Mouse (Mus musculus) brain, embryonic 18.5 days (tissue): ENCODE measurements around the gene Nr3c2.

ENCODE experiments used
- DNase-seq: peaks from one replicate; pipeline ENCODE4 v3.0.0-alpha.2; 2012; ENCODE audit warnings: low read depth, low spot score

Nr3c2 gene

DNA sequence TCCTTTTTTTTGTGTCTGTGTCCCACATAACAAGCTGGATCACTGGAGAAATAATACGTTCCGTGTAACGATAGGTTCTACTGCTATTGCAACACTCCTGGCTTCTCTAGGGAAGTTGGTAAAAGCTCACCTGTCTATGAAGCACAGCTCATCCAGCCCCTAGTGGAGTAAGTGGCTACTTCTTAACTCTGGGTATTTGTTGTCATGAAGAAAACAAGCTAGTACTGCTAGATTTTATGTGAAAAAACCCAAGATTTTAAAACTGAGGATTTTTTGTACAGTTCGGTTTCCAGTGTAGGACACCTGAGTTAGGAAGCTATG, 271.2 kb downstream of the Nr3c2 start:
- DNase-seq: no peak

DNA sequence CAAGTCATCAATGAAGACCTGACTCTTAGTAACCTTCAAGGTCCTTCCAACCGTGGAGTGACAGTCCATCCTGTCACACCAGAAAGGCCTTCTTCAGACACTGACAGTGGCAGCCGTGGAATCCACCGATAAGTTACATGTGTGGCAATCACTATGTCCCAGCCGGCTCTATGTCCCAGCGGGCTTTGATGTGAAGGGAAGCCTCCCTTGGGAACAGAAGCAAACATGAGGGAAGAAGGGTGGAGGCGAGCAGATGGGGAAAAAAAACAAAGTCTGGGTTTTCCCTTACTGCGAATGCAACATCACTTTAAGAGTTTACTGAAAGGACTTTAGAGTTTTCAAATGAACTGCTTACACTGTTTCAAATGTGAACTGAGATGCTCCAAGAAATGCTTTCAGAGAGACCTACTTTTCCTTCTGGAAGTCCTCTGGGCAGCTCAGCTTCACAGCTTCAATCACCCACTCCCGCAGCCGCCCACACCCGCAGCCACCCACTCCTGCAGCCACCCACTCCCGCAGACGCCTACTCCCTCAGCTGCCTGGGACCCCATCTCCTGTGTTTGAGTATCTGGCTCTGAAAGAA, 273.9 kb downstream of the Nr3c2 start:
- no peak for DNase-seq

DNA sequence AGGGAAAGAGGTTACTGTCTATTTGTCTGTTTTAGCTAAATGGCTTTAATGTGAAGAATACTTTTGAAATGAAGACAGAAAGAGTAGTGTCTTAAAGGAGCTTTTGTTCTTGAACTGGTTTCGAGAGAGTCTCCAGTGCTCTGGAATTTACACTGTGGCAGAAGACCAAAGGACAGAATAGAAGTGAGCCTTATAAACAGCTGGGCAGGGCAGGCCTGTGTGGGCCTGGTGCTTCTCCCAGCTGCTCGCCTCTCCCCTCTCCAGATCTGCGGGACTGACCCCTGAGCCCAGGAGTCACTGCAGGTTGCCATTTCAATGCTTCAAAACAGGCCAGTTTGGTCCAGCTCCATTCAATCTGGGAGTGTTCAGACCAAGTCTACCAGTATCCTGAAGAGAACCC, 274.5 kb downstream of the Nr3c2 start:
- no peak for DNase-seq

DNA sequence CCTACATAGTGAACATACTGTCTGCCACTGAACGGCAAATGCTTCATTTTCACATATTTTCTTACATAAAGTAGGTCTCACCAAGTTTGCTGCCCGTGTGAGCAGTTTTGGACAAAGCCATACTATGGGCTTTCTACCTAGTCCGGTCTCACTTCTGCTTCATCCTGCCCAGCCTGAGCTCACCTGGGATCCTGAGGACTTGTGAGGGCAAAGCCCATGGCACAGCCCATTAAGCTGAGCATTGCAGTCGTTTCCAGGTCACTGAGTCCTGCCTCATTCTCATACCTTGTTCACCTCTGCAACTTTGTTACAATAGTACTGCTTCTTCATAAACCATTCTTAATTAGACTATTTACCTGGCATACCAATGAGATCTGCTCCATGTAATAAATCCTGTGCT, 276.2 kb downstream of the Nr3c2 start:
- no peak for DNase-seq

DNA sequence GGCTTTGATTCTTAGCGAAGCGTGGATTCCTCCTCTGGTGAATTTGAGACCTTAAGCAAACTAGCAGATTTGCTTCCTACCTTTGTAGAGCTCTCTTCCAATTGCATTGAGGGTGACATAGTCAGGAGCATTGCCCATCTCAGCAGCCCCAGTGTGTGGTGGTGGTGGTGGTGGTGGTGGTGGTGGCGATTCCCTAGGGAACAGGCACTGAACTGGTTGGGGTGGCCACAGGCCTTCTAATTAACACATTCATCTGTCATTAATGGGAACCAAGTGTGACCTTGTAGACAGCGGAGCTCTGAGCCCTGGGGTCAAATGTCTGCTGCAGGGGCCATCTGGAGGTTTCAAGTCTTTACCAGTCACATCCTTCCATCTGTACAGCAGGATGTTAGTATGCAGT, 277.1 kb downstream of the Nr3c2 start:
- DNase-seq: no peak

DNA sequence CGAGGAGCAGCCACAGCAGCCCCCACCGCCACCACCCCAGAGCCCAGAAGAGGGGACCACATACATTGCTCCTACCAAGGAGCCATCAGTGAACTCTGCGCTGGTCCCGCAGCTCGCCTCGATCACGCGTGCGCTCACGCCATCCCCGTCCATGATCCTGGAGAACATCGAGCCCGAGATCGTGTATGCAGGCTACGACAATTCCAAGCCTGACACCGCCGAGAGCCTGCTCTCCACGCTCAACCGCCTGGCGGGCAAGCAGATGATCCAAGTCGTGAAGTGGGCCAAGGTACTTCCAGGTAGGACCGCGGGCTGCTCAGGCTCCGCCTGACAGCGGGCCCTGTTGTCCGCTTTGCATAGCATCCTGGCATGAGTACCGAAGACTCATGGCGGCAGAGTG, 286.6 kb downstream of the Nr3c2 start:
- DNase-seq: no peak

DNA sequence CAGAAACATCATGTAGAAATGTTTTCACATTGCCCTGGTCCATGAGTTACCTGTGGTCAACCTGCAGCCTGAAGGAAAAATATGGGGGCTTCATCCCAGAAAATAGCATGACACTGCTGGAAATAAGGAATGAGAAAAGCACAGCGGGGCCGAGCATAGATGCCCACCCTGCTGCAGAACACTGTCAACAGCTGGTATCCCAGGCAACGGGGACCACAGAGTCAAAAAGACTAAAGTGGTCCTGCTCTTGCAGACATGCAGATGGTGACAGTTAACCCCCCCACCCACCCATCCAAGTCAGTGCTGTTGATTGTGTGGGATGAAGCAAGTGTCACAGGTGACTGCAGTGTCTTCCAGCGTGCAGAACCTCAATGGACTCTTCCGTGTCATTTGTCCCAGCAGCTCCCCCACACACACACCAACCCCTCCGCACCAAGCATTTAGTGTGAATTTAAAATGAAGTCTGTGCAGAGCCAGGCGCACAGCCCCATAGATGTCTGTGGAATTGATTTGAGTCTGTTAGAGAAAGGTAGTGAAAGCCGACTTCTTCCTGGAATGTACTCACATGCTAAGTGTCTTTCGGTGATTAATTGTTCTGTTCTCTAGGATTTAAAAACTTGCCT, 287.8 kb downstream of the Nr3c2 start:
- no peak for DNase-seq

DNA sequence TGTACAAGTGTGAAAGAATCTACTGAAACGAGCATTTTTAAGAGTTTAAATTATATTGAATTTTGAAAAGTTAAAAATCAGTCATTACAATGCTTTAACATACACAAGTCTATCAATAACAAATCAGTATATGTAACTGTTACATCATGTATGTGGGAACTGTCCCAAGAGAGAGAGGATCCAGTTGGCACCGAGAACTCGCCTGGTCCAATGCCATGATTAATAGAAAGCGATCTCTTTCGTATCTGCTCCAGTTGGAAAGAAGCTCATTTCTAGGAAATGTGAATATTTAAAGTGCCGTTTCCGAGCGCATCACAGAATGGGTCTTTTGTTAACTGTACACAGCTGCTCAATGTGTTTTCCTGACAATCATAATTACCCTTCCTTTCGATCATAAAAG, 288.5 kb downstream of the Nr3c2 start:
- DNase-seq: no peak

DNA sequence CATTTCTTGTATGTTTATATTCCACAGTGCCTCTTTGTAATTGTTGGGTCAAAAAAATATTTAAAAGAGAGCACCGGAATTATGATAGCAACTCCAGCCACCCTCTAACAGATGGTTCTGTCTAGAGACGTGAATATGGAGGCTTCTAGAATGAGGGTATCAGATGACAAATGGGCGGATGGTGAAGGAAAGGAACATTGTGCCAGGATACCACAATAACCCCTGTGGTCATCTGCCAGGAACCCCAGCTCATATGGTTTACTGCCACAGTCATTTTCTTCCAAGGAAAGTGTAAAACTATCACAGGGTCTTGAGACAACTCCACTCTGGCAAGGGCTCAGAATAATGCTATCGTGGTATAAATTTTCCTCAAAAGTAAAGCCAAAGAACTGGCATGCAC, 289.1 kb downstream of the Nr3c2 start:
- no peak for DNase-seq

DNA sequence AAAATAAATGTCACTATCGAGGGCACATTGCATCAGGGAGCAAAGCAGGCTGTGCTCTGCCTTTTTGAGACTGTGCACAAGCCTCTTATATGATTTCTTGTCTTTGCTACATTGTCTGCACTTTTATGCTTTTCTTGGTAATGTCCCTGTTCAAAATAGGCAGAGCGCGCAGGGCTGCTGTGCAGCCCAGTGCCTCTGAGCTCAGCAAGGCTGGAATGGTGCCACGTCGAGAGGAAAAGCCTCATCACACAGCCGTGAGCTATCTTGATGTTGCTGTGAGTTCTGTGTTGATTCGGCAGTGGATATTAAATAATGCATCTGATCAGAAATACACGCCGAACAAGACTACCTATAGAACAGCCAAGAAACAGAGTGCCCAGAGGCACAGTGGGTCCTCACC, 290.1 kb downstream of the Nr3c2 start:
- no peak for DNase-seq

DNA sequence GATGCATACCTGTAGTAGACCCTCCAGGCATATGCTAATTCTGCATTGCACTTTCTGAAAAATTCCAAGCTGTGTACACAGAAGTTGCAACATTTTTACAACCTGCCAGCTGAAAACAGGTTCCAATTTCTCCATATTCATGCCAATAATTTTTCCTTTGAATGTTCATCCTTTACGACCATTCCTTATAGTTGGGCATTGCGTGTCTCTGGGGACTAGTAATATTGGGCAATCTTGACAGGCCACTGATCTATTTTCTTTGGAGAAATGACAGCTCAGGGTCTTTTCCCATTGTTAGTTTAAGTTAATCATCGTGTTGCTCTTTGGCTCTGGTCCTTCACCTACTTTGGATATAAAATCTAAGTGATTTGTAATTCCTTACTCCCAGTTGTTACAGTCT, 291.2 kb downstream of the Nr3c2 start:
- DNase-seq: no peak

DNA sequence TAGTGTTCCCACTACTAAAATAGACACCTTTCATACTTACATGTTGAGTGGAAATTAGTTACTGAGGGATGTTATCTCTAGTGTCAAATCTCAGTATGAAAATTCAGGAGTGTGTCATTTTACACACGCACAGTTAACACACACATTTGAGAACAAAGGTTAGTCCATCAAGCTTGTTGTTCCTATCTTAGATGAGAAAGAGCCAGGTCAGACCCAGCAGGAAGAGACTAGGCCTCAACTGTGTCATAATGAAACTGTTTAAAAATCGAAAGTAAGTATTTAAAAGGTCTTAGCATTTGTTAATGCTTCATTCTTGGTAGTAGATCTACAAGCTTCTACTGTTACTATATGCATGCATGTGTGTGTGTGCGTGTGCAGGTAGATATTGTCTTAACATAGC, 310.1 kb downstream of the Nr3c2 start:
- no peak for DNase-seq

DNA sequence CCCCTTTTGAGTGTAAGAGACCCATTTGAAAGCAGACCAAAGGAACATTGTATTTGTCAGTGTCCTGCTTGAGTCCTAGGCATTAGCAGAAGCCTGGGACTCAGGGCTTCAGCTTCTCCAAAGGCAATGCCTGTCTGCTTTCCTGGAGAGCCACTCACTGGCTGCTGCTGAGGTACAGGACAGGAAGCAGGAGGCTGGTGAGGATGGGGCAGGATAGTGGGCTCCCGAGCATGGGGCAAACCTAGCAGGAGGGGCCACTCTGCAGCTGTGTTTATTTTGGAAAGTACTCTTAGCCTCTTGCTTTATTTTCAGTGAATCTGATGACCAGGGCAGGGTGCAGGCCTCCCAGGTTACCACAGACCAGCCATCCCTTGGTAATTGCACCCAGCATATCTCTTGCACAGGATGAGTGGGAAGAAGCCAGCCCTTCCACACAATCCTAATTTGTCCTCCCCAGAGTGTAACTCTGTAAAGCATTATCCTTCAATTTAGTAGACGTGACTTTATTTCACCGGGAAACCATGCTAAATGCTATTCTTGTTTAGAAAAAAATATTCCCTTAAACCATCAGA, 314.7 kb downstream of the Nr3c2 start:
- no peak for DNase-seq

DNA sequence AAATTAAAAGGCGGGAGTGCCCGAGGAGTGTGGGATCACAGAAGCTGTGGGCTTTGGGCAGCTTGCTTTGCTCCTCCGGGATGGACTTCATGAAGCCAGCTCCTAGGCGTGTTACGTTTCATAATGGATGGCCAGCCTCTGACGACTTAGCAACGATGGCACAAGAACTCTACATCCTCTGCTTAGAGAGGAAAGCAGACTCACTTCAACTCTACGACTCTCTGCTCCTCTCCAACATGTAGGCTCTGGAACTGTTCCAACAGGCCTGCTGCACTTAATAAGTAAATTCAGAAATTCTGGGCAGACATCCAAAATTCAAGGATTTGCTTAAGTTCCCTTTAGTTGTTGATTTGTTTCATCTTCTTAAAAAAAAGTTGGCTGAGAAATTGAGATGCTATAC, 315.4 kb downstream of the Nr3c2 start:
- peak; percentile 56 for DNase-seq

DNA sequence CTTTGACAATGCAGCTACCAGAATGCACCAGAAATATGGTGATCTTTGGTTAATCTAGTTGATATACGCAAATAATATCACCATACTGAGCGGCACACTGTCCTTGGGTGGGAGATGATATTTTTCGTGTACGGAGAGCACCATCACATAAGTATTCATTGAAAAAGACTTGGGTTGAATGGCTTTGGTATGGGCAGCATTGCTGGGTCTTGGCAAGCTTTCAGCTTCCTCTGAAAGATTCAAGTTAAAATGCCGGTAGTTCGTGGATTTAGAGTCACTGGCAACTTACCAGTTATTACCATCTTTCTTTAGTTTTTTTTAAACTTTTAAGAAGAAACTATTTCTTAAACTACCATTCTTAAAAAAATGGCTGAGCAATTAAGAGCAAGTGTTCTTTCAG, 315.9 kb downstream of the Nr3c2 start:
- DNase-seq: no peak

DNA sequence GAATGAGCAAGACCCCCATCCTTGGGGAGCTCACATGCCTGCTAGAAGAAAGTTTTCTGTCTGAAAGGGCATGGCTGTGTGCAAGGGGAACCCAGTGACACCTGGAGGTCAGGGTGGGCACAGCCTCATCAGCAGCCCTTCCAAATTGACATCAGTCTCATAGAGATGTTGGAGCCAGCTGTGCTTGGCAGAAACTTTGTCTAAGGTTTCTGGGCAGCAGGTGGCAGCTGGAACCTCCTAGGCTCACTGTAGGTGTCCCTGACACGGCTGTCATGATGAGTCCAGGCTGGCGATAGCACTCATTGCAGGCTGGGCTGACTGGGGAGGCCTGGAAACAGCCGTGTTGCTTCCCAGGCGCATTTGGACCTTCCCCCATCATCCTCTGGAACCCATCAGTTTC, 323.9 kb downstream of the Nr3c2 start:
- DNase-seq: no peak

DNA sequence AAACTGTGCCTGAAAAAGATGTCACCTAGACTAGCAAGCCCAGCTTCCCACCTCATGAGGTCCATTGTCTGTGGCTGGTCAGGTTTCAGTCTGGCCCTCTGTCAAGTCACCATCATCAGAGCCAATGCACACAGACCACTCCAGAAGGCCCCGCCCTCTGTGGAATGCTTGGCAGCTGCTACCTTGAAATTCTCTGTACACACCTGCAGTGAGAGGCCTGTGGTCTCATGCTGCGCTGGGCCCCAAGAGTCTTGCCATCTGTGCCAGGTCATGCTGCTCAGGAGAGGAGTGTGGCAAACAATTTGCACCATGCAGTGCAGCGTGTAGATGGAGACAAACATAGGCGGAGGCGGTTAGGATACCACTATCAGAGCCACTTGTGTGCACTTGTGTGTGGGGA, 328.5 kb downstream of the Nr3c2 start:
- DNase-seq: no peak

DNA sequence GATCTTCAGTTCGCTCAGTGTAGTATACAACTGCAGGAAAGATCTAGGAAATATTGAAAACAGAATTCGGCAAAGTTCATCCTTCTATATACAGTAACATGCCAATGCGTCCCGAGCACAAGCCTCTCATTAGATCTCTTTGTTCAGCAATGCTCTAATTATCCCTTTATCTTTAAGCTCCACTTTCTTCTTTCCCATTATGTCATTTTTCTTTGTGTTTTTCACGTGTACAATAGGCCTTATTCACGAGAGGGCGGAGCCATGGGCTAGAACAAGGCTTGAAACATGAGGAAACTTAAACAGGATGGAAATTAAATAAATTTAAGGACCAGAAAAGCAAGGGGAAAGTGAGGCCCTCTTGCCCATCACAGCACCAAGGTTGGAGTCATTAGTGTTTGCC, 329.4 kb downstream of the Nr3c2 start:
- DNase-seq: no peak

DNA sequence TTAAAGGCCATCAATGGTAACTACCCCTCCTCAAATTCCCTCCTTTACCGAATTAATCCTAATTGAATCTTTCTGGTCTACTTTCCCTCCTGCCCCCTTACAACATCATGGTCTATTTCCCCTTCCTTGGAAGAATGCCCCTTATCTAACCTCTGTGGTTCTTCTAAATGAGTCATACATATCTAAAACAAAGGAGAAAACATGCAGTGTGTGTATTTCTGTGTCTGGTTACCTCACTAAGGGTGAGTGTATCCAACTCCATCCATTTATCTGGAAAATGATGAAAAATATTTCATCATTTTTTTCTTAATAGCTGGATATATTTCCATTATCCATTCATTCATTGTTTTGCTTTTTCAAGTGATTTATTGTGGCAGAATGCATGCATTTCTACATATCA, 332.0 kb downstream of the Nr3c2 start:
- no peak for DNase-seq

DNA sequence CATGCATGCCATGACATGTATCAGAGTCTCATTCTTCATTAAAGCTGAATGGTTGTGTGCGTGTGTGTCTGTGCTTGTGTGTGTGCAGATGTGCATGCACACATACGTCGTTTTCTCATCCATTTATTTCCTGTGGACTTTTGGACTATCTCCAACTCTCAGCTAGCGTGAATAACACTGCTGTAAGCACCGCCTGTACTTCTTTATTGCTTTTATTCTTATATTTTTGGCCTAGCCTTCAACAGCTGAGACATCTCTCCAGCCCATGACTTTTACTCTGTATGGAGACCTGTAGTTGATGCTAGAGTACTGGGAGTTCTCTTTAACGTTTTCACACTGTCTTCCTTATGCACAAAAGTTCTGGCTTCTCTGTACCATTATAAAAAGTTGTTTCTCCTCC, 332.6 kb downstream of the Nr3c2 start:
- no peak for DNase-seq

DNA sequence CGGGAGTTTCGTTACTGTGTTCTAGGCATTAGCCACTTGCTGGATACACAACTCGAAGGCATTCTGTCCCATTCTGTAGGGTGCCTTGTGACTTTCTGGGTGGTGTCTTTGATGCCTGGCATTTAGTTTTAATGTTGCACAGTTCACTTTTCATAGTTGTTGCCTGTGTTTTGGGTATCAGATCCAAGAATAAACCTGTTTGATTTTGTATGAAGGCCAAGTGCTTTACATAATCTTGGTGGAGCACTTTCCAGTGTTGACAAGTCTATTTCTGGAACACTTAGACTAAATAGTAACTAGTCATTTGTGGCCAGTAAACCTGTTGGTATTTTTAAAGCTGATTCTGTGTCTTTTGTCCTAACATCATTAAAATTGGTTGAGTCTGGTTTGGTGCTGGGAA, 333.2 kb downstream of the Nr3c2 start:
- no peak for DNase-seq

DNA sequence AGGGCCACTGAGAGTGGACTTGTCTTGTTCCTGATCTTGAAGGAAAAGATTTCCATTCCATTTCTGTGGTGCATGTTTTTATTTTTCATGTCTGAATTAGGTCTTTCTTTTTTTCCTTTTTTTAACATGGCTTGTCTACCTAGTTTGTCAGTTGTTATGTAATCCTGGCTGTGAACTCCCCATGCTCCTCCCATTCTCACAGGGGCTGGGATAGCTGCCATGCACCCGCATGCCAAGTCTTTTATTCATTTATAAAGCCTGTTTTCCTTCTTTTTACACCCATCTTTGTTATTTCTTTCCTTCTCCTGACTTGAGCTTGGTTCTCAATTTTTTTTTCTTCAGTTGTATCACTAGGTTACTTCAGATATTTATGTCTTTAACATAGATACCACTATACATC, 337.5 kb downstream of the Nr3c2 start:
- no peak for DNase-seq

DNA sequence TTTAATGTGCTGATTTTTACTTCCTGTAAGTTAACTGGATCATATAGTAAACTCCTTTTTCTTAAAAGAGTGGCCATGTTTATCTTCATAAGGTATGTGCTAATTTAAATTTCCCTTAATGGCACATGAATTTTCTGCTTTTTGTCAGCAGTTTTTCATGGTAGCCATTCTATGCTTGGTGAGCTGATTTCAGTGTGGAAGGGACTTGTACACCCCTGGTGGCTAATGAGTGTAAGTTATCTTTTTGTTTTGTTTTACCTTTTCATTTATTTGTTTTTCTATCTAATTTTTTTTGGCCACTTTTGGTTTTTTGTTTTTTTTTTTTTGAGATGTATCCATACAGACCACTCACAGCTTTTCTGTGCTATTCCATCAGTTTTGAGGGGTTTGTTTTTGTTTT, 340.2 kb downstream of the Nr3c2 start:
- no peak for DNase-seq

DNA sequence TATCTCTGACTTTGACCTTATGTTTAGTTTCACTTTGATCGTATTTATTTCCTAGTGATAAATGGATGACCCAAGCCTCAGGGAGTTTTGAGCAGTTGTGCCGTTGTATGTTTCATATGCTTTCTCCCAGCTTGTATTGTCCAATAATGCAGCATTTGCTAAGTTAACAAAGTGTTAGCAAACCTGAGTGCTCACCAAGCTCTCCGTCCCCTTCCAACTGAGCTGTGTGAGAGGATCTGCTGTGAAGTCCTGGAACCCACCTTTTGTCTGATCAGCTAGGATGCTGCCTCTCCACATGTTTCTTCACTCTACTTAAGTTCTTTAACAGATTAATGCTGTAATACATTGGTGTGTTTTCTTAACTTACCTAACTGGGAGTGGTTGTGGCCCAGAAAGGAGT, 342.1 kb downstream of the Nr3c2 start:
- DNase-seq: no peak
